Mouse (Mus musculus) brain, embryonic 14.5 days (tissue): ENCODE measurements around the gene Whamm.

ENCODE experiments used
- CTCF ChIP-seq: fragments of 200-500 bp; IDR thresholded peaks from 2 replicates; pipeline ENCODE4 v1.5.1; 2012; ENCODE audit warnings: inconsistent platforms, mild to moderate bottlenecking, moderate library complexity, borderline replicate concordance; ENCODE audit not compliant: insufficient read depth, insufficient read length; ENCODE audit errors: extremely low read depth
- POLR2A ChIP-seq: fragments of 200-500 bp; IDR thresholded peaks from 2 replicates; pipeline ENCODE4 v1.6.1; 2012; ENCODE audit warnings: mild to moderate bottlenecking, inconsistent platforms, borderline replicate concordance; ENCODE audit not compliant: poor library complexity, insufficient read depth, insufficient read length, severe bottlenecking; ENCODE audit errors: extremely low read depth

- TF ChIP-seq POLR2A (no peak), CTCF (no peak)
Measured at GRCm38 (mm10) chr7:81560101-81561049, 10.7 kb upstream of the Whamm start.
